Mouse (Mus musculus): ENCODE measurements at regions not wholly inside any gene's neighbourhood (a gene's known extent, or its start where the extent isn't known, plus 50 kb on each side); places are given as distances from the start of the nearest gene placed in this dataset.
"Not testable (repeated sequence)": the region's sequence is repeated elsewhere in the genome, so short reads cannot be mapped to it uniquely, and the experiment has no call there.

- no peaks in the 10 kb centered on the region for H3K4me1 ChIP-seq
- H3K27ac ChIP-seq, result no peak overlapping the region
- H3K4me2 ChIP-seq, result no peak overlapping the region
- H3K36me3 ChIP-seq (ENCODE audit: poor library complexity, severe bottlenecking), result no peaks in the 10 kb centered on the region
- H3K9ac ChIP-seq, result no peak overlapping the region
- H3K4me3 ChIP-seq, result no peak overlapping the region
- ATAC-seq, result no peak
- WGBS, result 82% methylated on average over 11 of the region's 11 CpGs
- no peaks in the 10 kb centered on the region for H3K27me3 ChIP-seq
- no peaks in the 10 kb centered on the region for H3K9me3 ChIP-seq (replicated peaks)
Observed at GRCm38 (mm10) chr1:78588036-78588435, 69.6 kb upstream of the Acsl3 start.

DNA sequence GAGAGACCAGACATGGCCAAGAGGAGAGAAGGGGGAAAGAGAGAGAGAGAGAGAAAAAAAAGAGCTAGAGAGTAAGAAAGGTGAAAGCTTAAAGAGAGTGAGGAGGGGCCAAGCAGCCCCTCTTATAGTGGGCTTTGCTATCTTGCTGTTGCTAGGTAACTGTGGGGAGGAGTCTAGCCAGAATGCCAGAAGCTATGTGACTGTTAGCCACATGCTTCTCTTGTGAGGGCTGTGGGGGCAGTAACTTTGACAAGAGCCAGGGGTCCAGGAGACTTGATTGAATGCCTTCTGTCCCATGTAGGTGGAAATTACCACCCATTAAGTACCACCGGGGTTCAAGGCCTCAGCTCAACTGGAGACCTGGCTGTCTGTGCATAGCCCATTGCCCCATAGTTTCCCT lies 69.0 kb upstream of the Acsl3 start:
- 73% methylated on average over 1 of the region's 1 CpGs for WGBS
- not testable (repeated sequence) for ATAC-seq; H3K27me3 ChIP-seq; H3K4me1 ChIP-seq; H3K9ac ChIP-seq; H3K9me3 ChIP-seq (replicated peaks); H3K27ac ChIP-seq; H3K4me3 ChIP-seq; H3K36me3 ChIP-seq (ENCODE audit: poor library complexity, severe bottlenecking); H3K4me2 ChIP-seq

DNA sequence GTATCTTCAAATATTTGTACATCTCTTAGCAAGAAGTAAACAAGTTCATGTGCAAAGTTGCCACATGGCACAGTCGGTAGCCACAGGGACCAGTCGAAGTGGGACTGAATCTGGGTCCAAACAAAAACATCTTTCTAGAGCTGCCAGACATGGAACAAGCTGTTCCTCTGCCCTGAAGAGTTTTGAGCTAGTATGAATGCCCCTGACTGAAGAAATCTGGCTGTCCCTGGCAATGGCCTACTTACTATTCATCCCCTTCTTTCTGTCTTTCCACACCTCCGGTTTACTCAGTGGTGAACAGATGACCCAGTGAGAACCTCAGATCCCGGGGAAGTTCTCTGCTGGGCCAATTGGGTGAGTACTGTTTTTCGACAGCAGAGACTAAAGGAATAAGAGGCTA lies 67.1 kb upstream of the Acsl3 start:
- Histone ChIP-seq H3K4me2 (no peak overlapping the region), H3K36me3 (ENCODE audit: poor library complexity, severe bottlenecking) (no peaks in the 10 kb centered on the region), H3K4me1 (peaks cover 10% of the 10 kb centered on the region), H3K27me3 (no peaks in the 10 kb centered on the region), H3K27ac (no peak overlapping the region), H3K9me3 (replicated peaks) (no peaks in the 10 kb centered on the region), H3K4me3 (no peak overlapping the region), H3K9ac (no peak overlapping the region)
- 91% methylated on average over 5 of the region's 5 CpGs for WGBS
- no peak for ATAC-seq

DNA sequence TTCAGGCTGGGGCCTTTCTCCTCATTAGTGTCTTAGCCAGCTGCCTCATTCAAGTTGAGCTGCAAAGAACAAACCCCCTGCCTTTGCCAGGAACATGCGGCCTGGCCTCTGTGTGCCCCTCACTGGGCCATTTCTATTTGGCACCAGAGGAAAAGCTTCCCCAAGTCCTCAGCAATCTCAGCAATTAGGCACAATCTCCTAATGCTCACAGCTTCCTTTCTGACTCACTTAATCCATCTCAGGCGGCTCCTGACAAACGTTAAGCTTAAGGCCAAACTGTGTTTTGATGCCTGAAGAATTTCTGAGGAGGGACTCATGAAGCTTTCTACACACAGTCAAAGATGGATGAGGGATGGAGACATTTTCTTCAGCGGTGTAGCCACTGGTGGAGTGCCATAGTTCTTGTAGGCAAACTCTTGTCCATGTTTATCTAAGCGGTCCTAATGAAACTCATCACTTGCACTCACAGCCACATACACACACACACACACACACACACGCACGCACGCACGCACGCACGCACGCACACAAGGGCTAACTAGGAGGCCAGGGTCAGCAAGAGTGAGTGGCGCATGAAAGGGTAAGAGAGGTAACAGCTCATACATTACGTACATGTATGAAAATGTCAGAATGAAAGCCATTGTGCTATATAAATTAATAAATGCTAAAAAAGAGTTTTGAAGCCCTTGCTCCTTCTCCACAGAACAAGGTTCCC lies 63.5 kb upstream of the Acsl3 start:
- peak overlapping the region; percentile 68 for H3K27ac ChIP-seq

DNA sequence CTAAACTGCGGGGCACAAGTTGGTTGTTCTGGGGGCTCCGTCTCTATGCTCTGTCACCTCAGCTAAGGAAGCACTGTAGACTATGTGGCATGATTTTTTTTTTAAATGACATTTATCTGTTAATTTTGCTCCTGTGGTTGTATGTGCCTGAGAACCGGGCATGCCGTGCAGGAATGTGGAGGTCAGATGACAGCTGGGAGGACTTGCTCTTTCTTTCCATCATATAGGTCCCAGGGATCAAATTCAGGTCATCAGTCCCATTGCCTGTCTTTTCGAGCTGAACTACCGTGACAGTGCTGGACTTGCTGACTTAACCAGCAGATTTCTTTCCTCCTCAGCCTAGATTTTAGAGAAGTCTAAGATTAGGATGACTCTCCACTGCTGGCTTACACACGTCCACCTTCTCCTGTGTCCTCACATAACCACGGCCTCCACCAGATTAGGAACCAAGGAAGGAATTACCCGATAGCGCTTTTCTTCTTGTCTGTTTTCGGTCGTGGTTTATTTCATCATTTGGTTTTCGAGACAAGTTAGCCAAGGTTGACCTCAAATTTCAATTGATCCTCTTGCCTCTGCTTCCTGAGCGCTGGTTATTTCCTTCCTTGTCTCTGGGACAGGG lies 62.0 kb upstream of the Acsl3 start:
- H3K27ac ChIP-seq, result no peak overlapping the region
- H3K36me3 ChIP-seq (ENCODE audit: poor library complexity, severe bottlenecking), result no peaks in the 10 kb centered on the region
- no peak overlapping the region for H3K4me2 ChIP-seq
- no peak for ATAC-seq
- 92% methylated on average over 14 of the region's 14 CpGs for WGBS
- no peaks in the 10 kb centered on the region for H3K9me3 ChIP-seq (replicated peaks)
- peaks cover 10% of the 10 kb centered on the region for H3K4me1 ChIP-seq
- H3K27me3 ChIP-seq, result no peaks in the 10 kb centered on the region
- H3K9ac ChIP-seq, result no peak overlapping the region
- H3K4me3 ChIP-seq, result no peak overlapping the region

More for the DNA sequence above, 63.5 kb upstream of the Acsl3 start:
- no peak overlapping the region for H3K4me3 ChIP-seq
- peaks cover 10% of the 10 kb centered on the region for H3K4me1 ChIP-seq
- no peaks in the 10 kb centered on the region for H3K36me3 ChIP-seq (ENCODE audit: poor library complexity, severe bottlenecking)
- H3K27me3 ChIP-seq, result no peaks in the 10 kb centered on the region
- no peak overlapping the region for H3K4me2 ChIP-seq
- H3K9me3 ChIP-seq (replicated peaks), result no peaks in the 10 kb centered on the region
- ATAC-seq, result peak; percentile 91
- H3K9ac ChIP-seq, result no peak overlapping the region
- 48% methylated on average over 14 of the region's 14 CpGs for WGBS

DNA sequence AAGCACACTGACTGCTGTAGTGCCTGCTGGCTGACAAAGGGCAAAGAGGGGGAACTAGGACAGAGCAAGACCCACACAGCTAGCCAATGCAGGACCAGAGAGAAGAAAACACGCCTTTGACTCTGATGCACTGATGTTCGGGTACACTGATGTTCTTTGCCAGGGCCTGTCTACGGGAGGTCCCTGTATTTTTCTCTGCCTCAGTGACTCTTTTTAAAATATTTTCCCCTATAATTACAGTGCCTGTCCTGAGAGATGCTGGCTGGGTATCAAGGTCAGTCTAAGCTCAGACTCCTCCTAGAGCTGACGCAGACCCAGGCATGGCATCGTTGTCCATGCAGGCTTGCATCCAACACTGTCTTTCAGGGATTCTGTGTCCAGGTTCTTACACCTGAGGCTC lies 59.1 kb upstream of the Acsl3 start:
- Histone ChIP-seq H3K4me3 (no peak overlapping the region), H3K27me3 (no peaks in the 10 kb centered on the region), H3K36me3 (ENCODE audit: poor library complexity, severe bottlenecking) (no peaks in the 10 kb centered on the region), H3K4me2 (no peak overlapping the region), H3K4me1 (peaks cover 10% of the 10 kb centered on the region), H3K27ac (no peak overlapping the region), H3K9me3 (replicated peaks) (no peaks in the 10 kb centered on the region), H3K9ac (no peak overlapping the region)
- ATAC-seq, result no peak
- WGBS, result 65% methylated on average over 5 of the region's 5 CpGs

DNA sequence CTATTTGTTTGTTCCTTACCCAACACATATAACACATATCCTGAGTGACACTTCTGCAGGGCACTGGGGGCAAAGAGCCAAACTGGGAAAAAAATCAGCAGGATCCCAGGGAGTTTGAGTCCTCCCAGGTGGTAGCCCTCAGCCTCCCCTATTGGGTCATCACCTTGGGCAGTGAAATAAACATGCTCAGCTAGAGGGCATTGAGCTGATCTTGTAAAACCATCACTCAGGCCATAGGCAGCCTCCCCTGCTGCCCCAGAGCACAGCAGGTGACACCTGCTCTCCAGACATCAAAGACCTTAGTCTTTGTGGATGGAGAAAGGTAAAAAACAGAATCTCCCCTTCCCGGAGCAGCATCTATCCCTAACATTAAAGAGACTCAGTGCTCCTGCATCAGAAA lies 57.0 kb upstream of the Acsl3 start:
- 19% methylated on average over 1 of the region's 1 CpGs for WGBS
- no peaks in the 10 kb centered on the region for H3K9me3 ChIP-seq (replicated peaks)
- no peaks in the 10 kb centered on the region for H3K27me3 ChIP-seq
- no peak overlapping the region for H3K4me2 ChIP-seq
- ATAC-seq, result no peak
- no peaks in the 10 kb centered on the region for H3K36me3 ChIP-seq (ENCODE audit: poor library complexity, severe bottlenecking)
- H3K4me1 ChIP-seq, result no peaks in the 10 kb centered on the region; the same call in 1 of the 2 replicates
- no peak overlapping the region for H3K27ac ChIP-seq
- H3K4me3 ChIP-seq, result no peak overlapping the region
- no peak overlapping the region for H3K9ac ChIP-seq

GRCm38 (mm10) chr1:78601568-78601967 lies 56.1 kb upstream of the Acsl3 start:
- 20% methylated on average over 3 of the region's 3 CpGs for WGBS
- no peak for ATAC-seq
- H3K4me3 ChIP-seq, result no peak overlapping the region
- no peaks in the 10 kb centered on the region for H3K36me3 ChIP-seq (ENCODE audit: poor library complexity, severe bottlenecking)
- no peaks in the 10 kb centered on the region for H3K9me3 ChIP-seq (replicated peaks)
- no peak overlapping the region for H3K4me2 ChIP-seq
- no peak overlapping the region for H3K9ac ChIP-seq
- no peaks in the 10 kb centered on the region for H3K27me3 ChIP-seq
- H3K27ac ChIP-seq, result no peak overlapping the region
- no peaks in the 10 kb centered on the region; the same call in 1 of the 2 replicates for H3K4me1 ChIP-seq

DNA sequence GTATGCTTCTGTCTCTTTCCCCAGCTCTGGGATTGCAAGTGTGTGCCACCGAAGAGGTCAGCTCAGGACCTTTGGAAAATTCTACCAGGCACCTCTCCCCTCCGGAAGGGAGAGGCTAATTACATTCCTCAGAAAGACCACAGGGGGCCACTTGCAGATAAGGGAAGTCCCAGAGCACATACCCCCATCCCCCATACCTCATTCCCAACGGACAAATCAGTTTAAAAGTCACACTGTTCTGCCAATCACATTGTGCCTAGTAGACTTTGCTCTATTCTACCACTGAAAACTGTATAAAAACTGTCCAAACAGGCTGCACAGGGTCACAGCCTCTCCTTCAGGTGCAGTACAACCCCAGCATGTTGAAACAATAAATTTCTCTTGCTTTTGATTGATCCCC lies 55.6 kb upstream of the Acsl3 start:
- no peak overlapping the region for H3K4me2 ChIP-seq
- H3K36me3 ChIP-seq (ENCODE audit: poor library complexity, severe bottlenecking), result no peaks in the 10 kb centered on the region
- H3K9ac ChIP-seq, result no peak overlapping the region
- no peaks in the 10 kb centered on the region; the same call in 1 of the 2 replicates for H3K4me1 ChIP-seq
- H3K27ac ChIP-seq, result no peak overlapping the region
- no peak overlapping the region for H3K4me3 ChIP-seq
- 7% methylated on average over 3 of the region's 3 CpGs for WGBS
- H3K9me3 ChIP-seq (replicated peaks), result no peaks in the 10 kb centered on the region
- H3K27me3 ChIP-seq, result no peaks in the 10 kb centered on the region
- ATAC-seq, result no peak

- Histone ChIP-seq H3K27ac (no peak overlapping the region), H3K4me1 (no peaks in the 10 kb centered on the region; the same call in 1 of the 2 replicates), H3K9ac (no peak overlapping the region), H3K27me3 (no peaks in the 10 kb centered on the region), H3K9me3 (replicated peaks) (no peaks in the 10 kb centered on the region), H3K4me3 (no peak overlapping the region), H3K4me2 (no peak overlapping the region), H3K36me3 (ENCODE audit: poor library complexity, severe bottlenecking) (no peaks in the 10 kb centered on the region)
- no peak for ATAC-seq
- 90% methylated on average over 3 of the region's 3 CpGs for WGBS
Observed at GRCm38 (mm10) chr1:78602885-78603284, 54.7 kb upstream of the Acsl3 start.

- WGBS, result 88% methylated on average over 9 of the region's 9 CpGs
- Histone ChIP-seq H3K9me3 (replicated peaks) (no peaks in the 10 kb centered on the region), H3K4me3 (no peak overlapping the region), H3K4me1 (no peaks in the 10 kb centered on the region), H3K4me2 (no peak overlapping the region), H3K36me3 (ENCODE audit: poor library complexity, severe bottlenecking) (no peaks in the 10 kb centered on the region), H3K9ac (no peak overlapping the region), H3K27me3 (no peaks in the 10 kb centered on the region), H3K27ac (no peak overlapping the region)
- ATAC-seq, result no peak
Observed at GRCm38 (mm10) chr1:78604820-78605550, 52.6 kb upstream of the Acsl3 start.

Data from forebrain, embryonic 13.5 days (tissue).